Mouse (Mus musculus): Measurements from ENCODE around the gene Ppie. TPM values are rescaled to one million over a fixed set of nuclear protein-coding genes. Genes with fewer than 3 reads are reported as not detected.

Gene Ppie
- total and polyA plus RNA-seq, 3 experiments, result 97.9 to 100 TPM; not detected in 1

- H3K27ac ChIP-seq (ENCODE audit: control insufficient read depth, low read depth, low read length), result no peak overlapping the region
- TF ChIP-seq CTCF (IDR thresholded peaks at IDR 0.05 in 2 of 3, conservative IDR thresholded peaks at IDR 0.05 in 1 of 3; ENCODE audit: control insufficient read depth in 1 of 3, insufficient read depth in 1 of 3, low read depth in 2 of 3, low read length in 3 of 3, poor library complexity in 1 of 3, severe bottlenecking in 1 of 3), result peak; percentile 16 to 92 (median 67); a peak in 4 of 6 replicates
- TF ChIP-seq ZC3H11A (IDR thresholded peaks at IDR 0.05; ENCODE audit: low read depth, low read length), result peak; percentile 67
- TF ChIP-seq UBTF (IDR thresholded peaks at IDR 0.05; ENCODE audit: borderline replicate concordance, insufficient read depth, low read depth, low read length), result no peak
- peak; percentile 78 for TF ChIP-seq SMC3 (IDR thresholded peaks at IDR 0.05; ENCODE audit: low read depth, low read length)
- no peak for TF ChIP-seq TBP (IDR thresholded peaks at IDR 0.05; ENCODE audit: low read depth, low read length)
- TF ChIP-seq MYC (IDR thresholded peaks at IDR 0.05; ENCODE audit: low read depth, low read length), result 0 out of 2 replicates have a peak, but pooled peaks have one; percentile 21
- TF ChIP-seq CHD1 (IDR thresholded peaks at IDR 0.05; ENCODE audit: low read depth, low read length), result no peak
- peak; percentile 96 for TF ChIP-seq RAD21 (IDR thresholded peaks at IDR 0.05; ENCODE audit: low read depth, low read length)
- no peak for TF ChIP-seq POLR2A (IDR thresholded peaks at IDR 0.05; ENCODE audit: control insufficient read depth in 1 of 2, insufficient read depth in 1 of 2, low read depth in 1 of 2, low read length in 2 of 2, poor library complexity in 1 of 2)
- no peak for TF ChIP-seq ZNF384 (IDR thresholded peaks at IDR 0.05; ENCODE audit: low read depth, low read length)
- no peaks in the 10 kb centered on the region for H3K79me2 ChIP-seq (ENCODE audit: control insufficient read depth, insufficient read depth, low read length, poor library complexity)
- no peaks in the 10 kb centered on the region for H3K9me3 ChIP-seq (replicated peaks; ENCODE audit: insufficient read depth, low read length)
- peaks cover 0 to under 1% of the 10 kb centered on the region in 2 experiments; a peak in 1 of 4 replicates for H3K36me3 ChIP-seq (ENCODE audit: control insufficient read depth in 1 of 2, insufficient read depth in 2 of 2, low read length in 2 of 2)
- H3K4me3 ChIP-seq (ENCODE audit: control insufficient read depth in 1 of 2, insufficient read depth in 1 of 2, low read depth in 2 of 2, low read length in 2 of 2), result no peak overlapping the region
- no peak overlapping the region for H3K9ac ChIP-seq (ENCODE audit: control insufficient read depth, low read depth, low read length, poor library complexity, severe bottlenecking)
- DNase-seq (ENCODE audit: low read depth, low spot score), result peak; percentile 73
- H3K27me3 ChIP-seq (ENCODE audit: control insufficient read depth in 1 of 2, insufficient read depth in 2 of 2, low read length in 2 of 2), result peaks cover 0 to 2% of the 10 kb centered on the region in 2 experiments; a peak in 2 of 4 replicates
- H3K4me1 ChIP-seq (ENCODE audit: control insufficient read depth in 1 of 2, insufficient read depth in 2 of 2, low read length in 2 of 2), result peaks cover 0 to 2% of the 10 kb centered on the region in 2 experiments; a peak in 1 of 4 replicates
These were observed 15.3 kb upstream of the Ppie start for GRCm38 (mm10) chr4:123155004-123155403.

DNA sequence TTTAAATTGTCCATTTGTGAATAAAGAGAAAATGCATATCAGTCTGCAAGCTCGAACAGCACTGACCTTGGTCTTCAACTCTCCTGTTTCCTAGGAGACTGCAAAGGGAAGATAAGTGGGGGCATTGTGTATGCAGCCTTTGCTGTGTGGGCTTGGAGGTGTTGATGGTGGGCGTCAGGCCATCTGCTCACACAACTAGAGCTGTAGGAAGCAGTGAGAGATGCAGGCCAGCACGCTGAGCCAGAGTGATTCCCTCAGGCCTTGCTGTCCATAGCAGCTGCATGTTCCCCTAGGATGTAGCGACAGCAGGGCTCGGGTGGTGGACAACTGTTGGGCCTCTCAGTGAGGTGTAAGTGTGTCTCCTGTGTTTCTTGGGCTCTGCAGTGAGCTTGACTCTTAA lies 13.2 kb upstream of the Ppie start:
- H3K9ac ChIP-seq (ENCODE audit: control insufficient read depth, low read depth, low read length, poor library complexity, severe bottlenecking), result no peak overlapping the region
- no peaks in the 10 kb centered on the region for H3K4me1 ChIP-seq (ENCODE audit: control insufficient read depth in 1 of 2, insufficient read depth in 2 of 2, low read length in 2 of 2)
- TF ChIP-seq ZC3H11A (IDR thresholded peaks at IDR 0.05; ENCODE audit: low read depth, low read length) (no peak), NELFE (IDR thresholded peaks at IDR 0.05; ENCODE audit: low read depth, low read length) (no peak), BHLHE40 (IDR thresholded peaks at IDR 0.05; ENCODE audit: borderline replicate concordance, low read depth, low read length) (no peak), ZKSCAN1 (IDR thresholded peaks at IDR 0.05; ENCODE audit: low read depth, low read length) (no peak), MAFK (IDR thresholded peaks at IDR 0.05; ENCODE audit: borderline replicate concordance, low read depth, low read length) (no peak), E2F4 (IDR thresholded peaks at IDR 0.05; ENCODE audit: borderline replicate concordance, low read depth, low read length) (no peak), UBTF (IDR thresholded peaks at IDR 0.05; ENCODE audit: borderline replicate concordance, insufficient read depth, low read depth, low read length) (no peak), POLR2A (IDR thresholded peaks at IDR 0.05; ENCODE audit: control insufficient read depth in 1 of 2, insufficient read depth in 1 of 2, low read depth in 1 of 2, low read length in 2 of 2, poor library complexity in 1 of 2) (no peak), POLR2AphosphoS2 (IDR thresholded peaks at IDR 0.05; ENCODE audit: low read length) (no peak), CHD1 (IDR thresholded peaks at IDR 0.05; ENCODE audit: low read depth, low read length) (no peak), POLR2AphosphoS5 (IDR thresholded peaks at IDR 0.05; ENCODE audit: borderline replicate concordance, low read depth, low read length) (no peak), MYB (IDR thresholded peaks at IDR 0.05; ENCODE audit: low read depth, low read length) (no peak), TCF12 (IDR thresholded peaks at IDR 0.05; ENCODE audit: low read depth, low read length) (no peak), GATA1 (IDR thresholded peaks at IDR 0.05; ENCODE audit: low read depth, low read length) (no peak), GABPA (IDR thresholded peaks at IDR 0.05; ENCODE audit: low read depth, low read length) (no peak), JUND (IDR thresholded peaks at IDR 0.05; ENCODE audit: low read depth, low read length) (no peak), SMC3 (IDR thresholded peaks at IDR 0.05; ENCODE audit: low read depth, low read length) (no peak), USF1 (IDR thresholded peaks at IDR 0.05; ENCODE audit: low read depth, low read length) (no peak)
- no peaks in the 10 kb centered on the region for H3K79me2 ChIP-seq (ENCODE audit: control insufficient read depth, insufficient read depth, low read length, poor library complexity)
- DNase-seq (ENCODE audit: low read depth, low spot score), result no peak
- no peaks in the 10 kb centered on the region for H3K36me3 ChIP-seq (ENCODE audit: control insufficient read depth in 1 of 2, insufficient read depth in 2 of 2, low read length in 2 of 2)
- H3K27ac ChIP-seq (ENCODE audit: control insufficient read depth, low read depth, low read length), result no peak overlapping the region
- H3K27me3 ChIP-seq (ENCODE audit: control insufficient read depth in 1 of 2, insufficient read depth in 2 of 2, low read length in 2 of 2), result peaks cover 0 to 2% of the 10 kb centered on the region in 2 experiments; a peak in 2 of 4 replicates
- no peaks in the 10 kb centered on the region for H3K9me3 ChIP-seq (replicated peaks; ENCODE audit: insufficient read depth, low read length)
- H3K4me3 ChIP-seq (ENCODE audit: control insufficient read depth in 1 of 2, insufficient read depth in 1 of 2, low read depth in 2 of 2, low read length in 2 of 2), result no peak overlapping the region
